Mouse (Mus musculus): ENCODE data around the gene Fto.
A peak's percentile ranks its signal among the peaks of the same experiment; 100 is the strongest.

Gene Fto

GRCm38 (mm10) chr8:91312835-91313832, at the start of gene Fto, which contains the start of gene Rpgrip1l:
TSS of gene Fto (plus strand) at chr8:91313525.
TSS of gene Rpgrip1l (minus strand) at chr8:91313262.
- peak; percentile 98 for DNase-seq

- no peak for DNase-seq
Measured at GRCm38 (mm10) chr8:91263939-91264338, 49.4 kb upstream of the Fto start.

GRCm38 (mm10) chr8:91264564-91264963, 48.8 kb upstream of the Fto start:
- no peak for DNase-seq

- no peak for DNase-seq
Measured at GRCm38 (mm10) chr8:91269374-91269958, 43.9 kb upstream of the Fto start.

- DNase-seq = no peak
Measured at GRCm38 (mm10) chr8:91273493-91273892, 39.8 kb upstream of the Fto start.

- DNase-seq = no peak
Measured at GRCm38 (mm10) chr8:91276337-91276736, 37.0 kb upstream of the Fto start.

- no peak for DNase-seq
Measured at GRCm38 (mm10) chr8:91278060-91278459, 35.3 kb upstream of the Fto start.

- DNase-seq = no peak
Measured at GRCm38 (mm10) chr8:91280467-91281212, 32.7 kb upstream of the Fto start.

GRCm38 (mm10) chr8:91281545-91281944, 31.8 kb upstream of the Fto start:
- DNase-seq = no peak

- DNase-seq = no peak
Measured at GRCm38 (mm10) chr8:91282655-91283054, 30.7 kb upstream of the Fto start.

- no peak for DNase-seq
Measured at GRCm38 (mm10) chr8:91283815-91284214, 29.5 kb upstream of the Fto start.

- no peak for DNase-seq
Measured at GRCm38 (mm10) chr8:91286237-91286636, 27.1 kb upstream of the Fto start.

- DNase-seq = no peak
Measured at GRCm38 (mm10) chr8:91290576-91290975, 22.7 kb upstream of the Fto start.

GRCm38 (mm10) chr8:91295786-91296185, 17.5 kb upstream of the Fto start:
- no peak for DNase-seq

GRCm38 (mm10) chr8:91298672-91299071, 14.7 kb upstream of the Fto start:
- DNase-seq = no peak

- no peak for DNase-seq
Measured at GRCm38 (mm10) chr8:91304481-91305386, 8.6 kb upstream of the Fto start.

GRCm38 (mm10) chr8:91312342-91312741, 983 bp upstream of the Fto start:
- no peak for DNase-seq

- no peak for DNase-seq
Measured at GRCm38 (mm10) chr8:91317567-91318227, 4.4 kb downstream of the Fto start.

- no peak for DNase-seq
Measured at GRCm38 (mm10) chr8:91318938-91319729, 5.8 kb downstream of the Fto start.

GRCm38 (mm10) chr8:91323511-91323910, 10.2 kb downstream of the Fto start:
- no peak for DNase-seq

- DNase-seq = no peak
Measured at GRCm38 (mm10) chr8:91324271-91324670, 10.9 kb downstream of the Fto start.

Data from kidney, adult 8-10 months (tissue).